Mouse (Mus musculus) cerebellum, adult (tissue): ENCODE data around the gene Sorcs2.
"Not testable (repeated sequence)": the region's sequence is repeated elsewhere in the genome, so short reads cannot be mapped to it uniquely, and the experiment has no call there.

ENCODE experiments used
- ATAC-seq: cut with Nextera tagmentation; 2 replicates; pipeline ENCODE4 v1.9.2; 2017; ENCODE audit warnings: mild to moderate bottlenecking, moderate library complexity, mixed read lengths; ENCODE audit not compliant: insufficient number of reproducible peaks, low FRiP score, low TSS enrichment

The Sorcs2 gene

DNA sequence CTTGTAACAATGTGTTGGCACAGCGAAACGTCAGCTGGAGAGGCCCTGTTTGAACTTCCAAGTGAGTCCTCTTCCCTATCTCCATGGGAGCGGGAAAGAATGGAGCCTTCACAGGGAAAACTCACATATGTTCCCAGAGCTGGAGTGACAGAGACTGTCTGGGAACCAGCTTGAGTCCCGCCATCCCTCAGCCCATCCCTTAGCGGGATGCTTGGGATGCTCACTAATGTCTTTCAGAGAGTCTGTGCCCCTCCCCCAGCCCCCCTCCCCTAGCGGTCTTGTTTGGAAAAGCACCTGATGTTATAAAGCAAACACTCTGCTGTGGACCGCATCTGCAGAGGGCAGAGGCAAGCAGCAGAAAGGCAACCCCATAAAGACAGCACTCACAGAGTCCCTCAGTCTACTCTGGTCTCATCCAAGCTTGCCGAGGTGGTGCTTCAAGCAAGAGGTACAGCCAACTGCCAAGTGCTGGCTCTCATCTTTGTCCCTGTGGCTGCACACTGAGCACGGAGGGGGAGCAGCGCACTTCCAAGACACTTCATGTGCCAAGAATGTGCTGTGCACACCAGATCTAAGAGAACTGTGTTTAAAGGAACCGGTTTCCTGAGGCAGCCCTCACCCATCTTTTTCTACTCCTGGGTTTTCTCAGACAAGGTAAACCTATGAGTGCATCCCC, 3.0 kb downstream of the Sorcs2 start:
- no peak for ATAC-seq

DNA sequence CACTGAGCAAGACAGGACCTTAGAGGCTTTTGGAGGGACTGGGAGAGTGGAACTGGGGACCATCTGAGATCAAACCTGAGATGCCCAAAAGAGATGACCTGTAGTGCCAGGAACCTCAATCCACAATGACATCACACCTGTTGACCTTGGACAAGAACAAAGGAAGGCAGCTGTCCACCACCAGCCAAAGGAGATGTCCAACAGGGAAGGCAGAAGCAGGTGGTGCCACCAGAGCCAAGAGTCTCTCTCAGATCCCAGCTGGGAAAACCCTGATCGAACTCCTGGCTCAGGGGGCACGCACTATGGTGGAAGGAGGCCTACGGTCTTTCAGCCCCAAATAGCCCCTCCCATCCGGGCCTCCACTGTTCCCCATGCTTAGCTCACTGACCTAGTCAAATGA, 6.2 kb downstream of the Sorcs2 start:
- no peak for ATAC-seq

DNA sequence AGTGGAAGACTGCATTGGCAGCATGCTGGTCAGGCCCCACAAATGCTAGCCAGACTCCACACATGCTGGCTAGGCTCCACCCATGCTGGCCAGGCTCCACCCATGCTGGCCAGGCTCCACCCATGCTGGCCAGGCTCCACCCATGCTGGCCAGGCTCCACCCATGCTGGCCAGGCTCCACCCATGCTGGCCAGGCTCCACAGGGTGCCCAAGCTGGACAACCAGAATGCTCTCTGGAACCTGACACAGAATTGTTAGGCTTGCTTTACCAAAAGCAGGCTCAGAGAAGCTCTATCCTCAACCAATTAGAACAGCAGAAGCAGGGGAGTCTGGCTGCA, 7.4 kb downstream of the Sorcs2 start:
- ATAC-seq, result not testable (repeated sequence)

DNA sequence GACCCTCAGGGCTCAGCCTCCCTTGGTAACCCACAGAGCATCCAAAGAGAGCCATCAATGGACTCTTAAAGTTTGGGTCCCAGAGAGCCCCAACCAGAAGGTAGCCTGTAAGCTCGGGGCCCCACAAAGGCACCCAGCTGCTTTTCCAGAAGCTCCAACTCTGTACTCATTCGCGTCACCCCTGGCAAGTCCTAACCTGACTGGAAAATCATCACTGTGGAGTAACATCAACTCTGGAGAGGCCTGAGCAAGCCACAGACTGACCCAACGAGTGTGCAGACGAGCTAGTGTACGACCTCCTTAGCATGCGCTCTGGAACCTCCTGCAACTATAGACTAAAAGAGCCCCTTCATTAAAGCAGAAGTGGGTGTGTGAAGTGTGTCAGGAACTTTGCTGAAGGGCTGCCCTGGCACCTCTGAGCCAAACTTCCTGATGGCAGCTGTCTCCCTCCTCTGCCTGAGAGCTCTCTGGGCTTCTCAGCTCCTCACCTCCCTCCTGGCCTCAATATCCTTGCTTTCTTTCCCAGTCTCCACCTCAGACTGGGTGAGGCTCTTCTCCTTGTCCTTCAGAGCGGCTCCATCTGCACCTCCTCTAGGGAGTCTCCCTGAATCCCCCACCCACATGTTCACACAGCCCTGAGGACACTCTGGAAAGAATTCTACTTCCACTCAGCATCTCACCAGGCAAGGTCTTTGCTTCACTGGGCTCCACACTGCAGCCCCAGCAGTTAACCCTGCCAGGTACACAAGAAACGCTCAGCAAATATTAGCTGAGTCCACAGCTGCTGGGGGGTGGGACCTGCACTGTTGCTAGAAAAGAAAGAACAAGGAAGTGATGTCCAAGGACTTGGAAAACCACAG, 8.0 kb downstream of the Sorcs2 start:
- ATAC-seq, result no peak

DNA sequence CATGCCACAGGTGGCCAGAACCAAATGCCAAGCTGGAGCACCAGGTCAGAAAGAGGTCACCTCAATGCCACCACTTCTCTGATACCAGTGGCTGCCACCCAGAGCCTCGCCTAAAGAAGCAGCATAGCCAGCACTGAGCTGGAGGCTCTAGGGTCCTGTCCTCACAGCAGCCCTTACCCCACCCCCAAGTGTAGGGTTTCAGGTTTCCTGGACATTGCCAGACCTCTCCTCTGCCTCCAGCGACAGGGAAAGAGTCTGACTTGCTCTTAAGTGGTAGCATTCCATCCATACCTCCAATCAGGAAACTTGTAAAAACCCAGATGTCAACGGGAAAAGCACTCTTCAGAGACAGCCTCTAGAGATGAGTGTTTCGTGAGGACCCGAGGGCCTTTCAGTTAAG, 12.9 kb downstream of the Sorcs2 start:
- no peak for ATAC-seq

DNA sequence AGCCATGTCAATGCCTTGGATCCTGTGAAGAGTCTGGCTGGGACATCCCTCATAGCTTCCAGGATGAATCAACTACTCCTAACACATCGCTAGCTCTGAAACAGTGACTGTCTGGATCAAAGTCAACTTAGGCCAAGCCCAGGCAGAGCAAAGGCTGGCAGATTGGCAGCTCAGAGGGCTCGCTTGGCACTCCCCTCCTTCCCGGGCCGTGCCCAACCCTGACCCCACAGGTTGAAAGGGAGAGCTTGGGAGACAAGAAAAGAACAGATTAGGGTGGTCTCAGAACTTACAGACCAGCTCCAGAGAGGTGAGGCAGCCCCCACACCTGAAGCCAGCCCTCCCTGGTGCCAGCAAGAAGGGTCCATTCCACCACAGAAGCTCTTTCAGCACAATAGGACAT, 14.5 kb downstream of the Sorcs2 start:
- ATAC-seq, result no peak

DNA sequence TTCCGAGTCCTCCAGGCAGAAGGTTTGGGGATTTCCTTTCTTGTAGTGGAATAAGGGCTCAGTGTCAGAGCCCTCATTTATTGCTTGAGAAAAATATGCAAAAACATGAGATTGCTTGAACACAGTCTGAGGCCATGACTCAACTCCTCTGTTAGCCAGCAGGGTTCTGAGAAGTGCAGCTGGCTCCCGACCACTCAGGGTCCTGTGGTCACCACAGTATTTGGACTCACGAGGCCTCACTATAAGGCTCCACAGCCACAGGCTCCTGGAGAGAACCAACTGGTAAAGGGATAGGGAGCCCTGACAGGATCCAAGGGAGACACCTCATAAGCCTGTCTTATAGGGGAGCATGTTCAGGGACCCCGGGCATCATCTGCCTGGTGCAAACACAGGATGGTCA, 15.2 kb downstream of the Sorcs2 start:
- ATAC-seq, result no peak

DNA sequence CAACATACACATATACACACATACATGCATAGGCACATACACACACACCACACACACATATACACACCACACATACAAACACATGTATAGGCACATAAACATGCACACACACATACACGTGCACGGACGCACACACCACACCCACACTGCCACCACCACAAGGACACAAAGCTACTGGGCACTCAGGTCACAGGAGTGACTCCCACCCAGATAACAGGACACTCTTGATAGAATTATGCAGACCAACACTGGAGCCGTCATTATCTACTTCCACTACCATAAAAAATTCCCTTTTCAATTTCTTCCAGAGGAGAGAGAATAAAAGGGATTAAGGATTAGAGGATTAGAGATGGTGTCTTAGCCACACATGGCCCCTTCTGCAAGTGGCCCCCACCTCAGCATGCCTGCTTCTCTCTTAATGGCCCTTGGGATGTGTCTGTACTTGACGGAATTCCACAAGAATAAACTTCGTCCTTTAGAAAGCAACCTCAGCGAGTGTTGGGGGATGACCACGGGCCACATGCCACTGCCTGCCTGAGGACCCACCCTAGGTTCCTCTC, 15.7 kb downstream of the Sorcs2 start:
- no peak for ATAC-seq

DNA sequence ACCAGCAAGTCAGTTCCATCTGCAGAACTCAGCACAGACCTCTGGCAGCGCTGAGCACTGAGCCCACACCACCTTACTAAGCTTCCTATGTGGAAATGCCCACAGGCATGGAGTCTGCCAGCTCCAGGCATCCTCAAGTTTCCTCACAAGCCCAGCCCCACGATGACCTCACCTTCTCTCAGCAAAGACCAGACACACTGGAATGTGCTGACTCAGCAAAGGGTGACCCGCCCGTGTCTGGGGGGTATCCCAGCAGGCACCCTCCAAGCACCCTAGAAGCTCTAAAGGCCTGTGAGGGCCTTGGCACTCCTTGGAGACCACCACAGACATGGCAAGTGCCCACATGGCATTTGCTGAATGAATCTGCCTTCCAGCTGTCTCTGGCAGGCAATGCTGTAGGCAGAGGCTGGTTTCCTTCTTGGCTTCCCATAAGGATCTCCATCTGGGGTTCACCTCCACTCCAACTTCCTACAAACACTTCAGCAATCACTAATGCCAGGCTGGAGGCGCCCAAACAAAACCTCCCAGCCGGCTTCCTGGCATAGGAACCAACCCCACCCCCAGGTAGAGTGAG, 17.9 kb downstream of the Sorcs2 start:
- no peak for ATAC-seq

DNA sequence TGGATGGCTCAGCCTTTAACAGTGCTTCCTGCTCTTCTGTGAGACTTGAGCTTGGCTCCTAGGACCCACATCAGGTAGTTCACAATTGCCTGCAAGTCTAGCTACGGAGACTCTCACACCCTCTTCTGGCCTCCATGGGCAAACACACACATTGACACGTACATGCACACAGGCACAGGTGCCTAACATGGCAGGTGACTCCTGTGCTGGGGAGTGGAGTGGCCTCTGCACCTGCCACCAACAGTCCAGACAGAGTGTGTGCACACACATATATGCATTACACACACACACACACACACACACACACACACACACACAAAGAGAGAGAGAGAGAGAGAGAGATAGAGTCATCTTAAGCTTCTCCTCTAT, 19.6 kb downstream of the Sorcs2 start:
- no peak for ATAC-seq

DNA sequence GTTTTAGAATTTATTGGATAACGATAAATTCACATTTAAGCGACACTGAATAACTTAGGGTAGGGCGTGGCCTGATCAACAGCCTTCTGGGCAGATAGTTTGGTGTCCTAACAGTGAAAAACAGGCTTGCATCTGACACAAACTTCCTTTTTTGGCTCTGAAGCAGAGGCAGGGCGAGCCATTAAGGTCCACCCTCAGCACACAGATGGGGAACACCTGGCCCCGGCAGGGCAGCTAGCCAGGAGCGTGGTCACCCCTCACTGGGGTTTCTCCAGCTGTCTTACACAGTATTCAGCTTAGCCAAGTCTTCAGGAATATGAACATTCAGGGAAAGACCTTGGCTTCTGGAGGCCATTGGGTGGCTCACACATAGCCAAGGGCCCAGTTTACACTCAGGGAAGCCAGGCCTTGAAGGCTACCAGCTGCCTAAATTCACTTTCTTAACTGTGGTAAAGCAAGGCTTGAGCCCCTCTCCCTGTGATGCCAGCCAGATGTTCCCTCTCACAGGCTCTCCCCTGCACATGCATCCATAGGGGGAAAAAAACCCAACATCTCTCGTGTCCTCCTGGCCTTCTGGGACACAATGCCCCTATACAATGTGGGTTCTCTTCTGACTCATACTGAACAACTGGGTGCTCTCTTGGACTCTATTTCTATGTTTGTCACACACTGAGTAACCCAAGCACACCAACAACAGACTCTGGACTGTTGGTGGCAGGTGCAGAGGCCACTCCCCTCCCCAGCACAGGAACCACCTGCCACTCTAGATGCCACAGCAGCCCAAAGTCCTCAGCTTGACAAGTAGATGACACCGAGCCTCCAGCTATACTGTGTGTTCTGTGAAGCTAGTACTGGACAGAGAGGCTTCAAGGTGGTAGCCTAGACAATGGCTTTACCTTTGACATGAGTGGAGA, 20.2 kb downstream of the Sorcs2 start:
- no peak for ATAC-seq

DNA sequence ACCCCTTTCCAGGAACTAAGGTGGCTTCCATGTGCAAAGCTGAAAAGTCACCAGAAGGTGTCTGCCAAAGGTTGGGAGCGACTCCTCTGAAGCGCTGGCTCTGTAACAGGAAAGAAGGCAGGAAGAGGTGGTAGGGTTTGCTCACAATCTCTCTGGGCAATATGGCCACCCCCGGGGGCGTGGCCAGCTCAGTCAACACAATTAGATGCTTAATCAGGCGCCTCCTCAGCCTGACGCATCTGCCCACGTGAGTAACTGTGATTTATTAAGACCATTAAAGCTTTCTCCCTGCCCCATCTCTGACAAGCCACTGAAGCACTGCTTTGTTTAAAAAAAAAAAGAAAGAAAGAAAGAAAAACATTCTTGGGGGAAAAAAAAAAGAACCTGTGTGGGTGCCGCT, 22.1 kb downstream of the Sorcs2 start:
- ATAC-seq, result no peak

DNA sequence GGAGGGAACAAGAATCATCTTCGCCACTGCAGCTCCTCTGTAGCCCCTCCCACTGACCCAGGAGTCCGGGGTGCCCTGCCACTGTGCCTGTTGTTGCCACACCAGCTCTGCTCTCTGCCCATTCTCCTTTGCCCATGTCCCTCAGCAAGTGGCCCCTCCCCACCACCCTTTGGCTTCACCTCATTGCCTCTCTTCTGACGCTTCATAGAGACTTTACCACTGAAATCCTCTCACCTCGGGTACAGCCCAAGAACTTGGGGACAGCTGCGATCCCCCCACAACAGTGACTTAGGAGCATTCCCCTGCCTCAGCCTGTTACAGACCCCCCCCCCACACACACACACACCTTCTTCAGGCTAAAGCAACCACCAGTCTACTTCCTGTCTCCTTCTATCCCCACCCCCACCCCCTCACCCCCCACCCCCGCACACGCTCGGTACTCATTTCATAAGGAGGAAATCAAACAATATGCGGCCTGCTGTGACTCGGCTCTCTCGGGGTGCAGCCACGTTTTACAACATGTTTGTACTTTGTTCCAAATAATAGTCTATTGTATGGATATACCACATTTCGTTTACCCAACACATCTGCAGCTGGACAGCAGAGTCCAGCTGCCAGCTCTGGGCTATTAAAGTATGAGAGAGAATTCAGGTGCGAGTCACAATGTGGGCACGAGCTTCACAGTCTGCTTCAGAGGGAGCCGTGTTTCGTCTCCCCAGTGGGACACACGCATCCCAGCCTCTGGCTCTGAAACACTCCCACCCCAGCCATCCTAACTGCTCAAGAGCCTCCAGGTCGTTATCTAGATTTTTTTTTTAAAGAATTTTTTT, 23.5 kb downstream of the Sorcs2 start:
- ATAC-seq, result no peak

DNA sequence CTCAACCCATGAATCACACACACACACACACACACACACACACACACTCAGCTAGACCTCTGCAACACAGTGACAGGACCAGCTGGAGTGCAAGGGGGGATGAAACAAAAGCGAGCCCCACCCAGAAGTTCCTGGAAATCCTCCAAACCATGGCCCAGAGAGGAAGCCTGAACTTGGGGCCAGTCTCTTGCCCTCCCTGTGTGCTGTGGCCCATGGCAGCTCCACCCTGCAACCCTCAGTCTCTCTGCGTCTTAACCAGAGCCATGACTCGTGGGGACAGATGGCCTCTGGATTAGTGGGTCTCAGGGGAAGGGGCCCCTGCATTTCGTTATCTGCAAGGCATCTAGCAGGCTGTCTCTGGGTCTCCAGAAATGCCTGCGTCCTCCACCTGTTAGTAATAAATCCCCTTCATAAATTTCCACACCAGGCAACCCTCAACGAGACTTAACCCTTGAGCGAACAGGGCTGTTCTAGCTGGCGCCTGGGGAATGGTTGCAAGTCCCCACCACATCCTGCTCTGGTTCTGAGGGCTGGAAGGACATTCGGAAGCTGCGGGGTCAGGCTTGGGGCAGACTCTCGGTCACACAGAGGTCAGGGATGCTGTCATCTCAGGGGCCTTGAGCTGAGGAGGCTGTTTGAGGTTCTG, 24.6 kb downstream of the Sorcs2 start:
- no peak for ATAC-seq

DNA sequence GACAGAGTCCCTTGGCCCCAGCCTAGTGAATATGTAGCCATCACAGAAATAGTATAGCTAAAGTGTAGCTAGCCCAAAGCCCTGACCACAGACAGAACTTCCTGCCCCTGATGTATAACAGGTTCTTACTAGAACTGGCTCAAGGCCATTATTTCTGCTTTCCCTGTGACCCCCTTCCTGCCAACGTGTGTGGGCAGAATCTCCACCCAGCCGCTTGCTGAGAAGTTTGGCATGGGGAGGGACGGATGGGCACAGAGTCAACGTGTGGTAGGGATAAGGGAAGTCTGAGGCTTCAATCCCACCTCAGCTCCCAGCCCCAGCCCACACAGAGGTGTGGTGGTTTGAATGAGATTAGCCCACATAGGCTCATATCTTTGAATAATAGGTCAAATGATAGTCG, 26.2 kb downstream of the Sorcs2 start:
- ATAC-seq, result no peak

DNA sequence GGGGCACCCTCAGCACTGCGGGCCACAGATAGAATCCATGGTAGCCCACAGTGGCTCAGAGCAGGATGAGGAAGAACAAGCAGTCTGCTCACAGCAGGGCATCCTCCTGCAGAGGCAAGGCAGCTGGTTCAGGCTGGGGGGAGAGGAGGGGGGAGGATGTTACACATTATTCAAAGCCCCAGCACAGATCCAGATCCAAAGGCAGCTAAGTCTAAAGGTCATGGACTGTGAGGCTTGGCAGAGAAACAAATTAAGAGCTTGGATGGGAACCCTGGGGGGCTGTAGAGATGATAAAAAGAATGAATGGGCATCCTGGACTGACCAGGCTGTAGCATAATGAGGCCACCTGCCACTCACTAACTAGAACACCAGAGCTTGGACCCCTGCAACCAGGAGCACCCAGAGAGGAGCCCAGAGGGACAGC, 28.7 kb downstream of the Sorcs2 start:
- ATAC-seq, result no peak

DNA sequence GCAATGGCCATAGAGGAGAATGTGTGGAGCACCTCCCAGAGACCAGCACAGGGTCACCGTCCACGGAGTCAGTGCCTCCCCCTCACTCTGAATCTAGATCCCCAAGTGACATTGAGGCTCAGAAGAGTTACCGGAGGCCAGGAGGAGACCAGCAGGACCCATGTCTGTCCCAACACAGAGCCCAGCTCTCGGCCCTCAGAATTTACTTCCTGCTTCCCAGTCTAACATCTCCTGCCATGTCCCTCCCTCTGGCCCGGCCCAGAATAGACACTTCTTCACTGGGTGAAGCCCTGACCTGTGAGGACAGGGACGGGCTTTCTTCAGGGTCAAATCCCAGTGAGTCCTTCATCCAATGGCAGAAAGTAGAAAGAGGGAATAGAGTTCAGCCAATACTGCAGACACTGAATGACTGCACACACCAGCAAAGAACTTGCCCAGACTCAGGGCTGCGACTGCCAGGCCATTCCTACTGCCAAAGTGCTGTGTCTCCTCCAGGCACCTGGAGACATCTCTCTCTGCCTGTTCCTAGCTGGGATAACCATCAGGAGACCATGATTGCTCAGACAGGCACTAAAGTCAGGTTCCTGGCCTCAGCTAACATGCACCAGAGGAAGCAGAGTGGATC, 29.3 kb downstream of the Sorcs2 start:
- no peak for ATAC-seq

DNA sequence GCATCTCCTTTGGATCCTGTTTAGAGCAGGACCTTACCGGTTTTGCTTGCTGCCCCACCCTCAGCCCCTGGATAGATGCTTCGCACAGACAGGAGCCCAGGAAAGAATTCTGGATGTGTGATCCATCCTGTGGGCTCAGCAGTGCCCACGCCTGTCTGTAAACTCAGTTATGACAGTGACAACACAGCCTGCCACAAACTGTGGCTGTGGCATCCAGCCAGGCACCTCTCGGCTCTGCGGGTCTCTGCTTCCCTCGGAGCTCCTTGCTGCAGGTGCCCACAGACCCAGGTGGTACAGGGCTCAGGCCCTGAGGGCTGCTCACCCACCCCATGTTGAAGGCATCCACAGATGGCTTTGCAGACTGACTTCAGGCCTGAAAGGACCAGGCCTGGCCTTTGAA, 30.0 kb downstream of the Sorcs2 start:
- ATAC-seq, result no peak

DNA sequence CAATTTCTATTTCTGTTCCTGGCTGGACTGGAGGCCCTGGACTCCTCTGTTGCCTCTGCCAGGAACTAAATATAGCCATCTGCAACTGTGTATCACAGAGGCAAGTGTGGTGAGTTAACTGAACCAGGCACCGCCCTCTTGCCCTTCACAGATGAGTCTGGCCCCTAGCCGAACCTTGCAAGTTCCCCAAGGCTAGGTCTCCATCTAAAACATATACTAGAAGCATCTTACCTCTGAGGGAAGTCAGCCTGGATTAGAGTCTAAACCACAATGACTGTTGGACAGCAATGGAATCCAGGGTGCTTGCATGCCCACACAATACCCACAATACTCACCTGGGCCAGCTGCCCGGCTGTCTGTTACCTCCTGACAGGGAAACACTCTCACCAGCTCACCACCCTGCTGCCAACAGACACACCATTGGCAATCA, 30.7 kb downstream of the Sorcs2 start:
- ATAC-seq, result no peak
